ENCODE assay signal across 29 mouse cellular contexts in the genomic region with DNA sequence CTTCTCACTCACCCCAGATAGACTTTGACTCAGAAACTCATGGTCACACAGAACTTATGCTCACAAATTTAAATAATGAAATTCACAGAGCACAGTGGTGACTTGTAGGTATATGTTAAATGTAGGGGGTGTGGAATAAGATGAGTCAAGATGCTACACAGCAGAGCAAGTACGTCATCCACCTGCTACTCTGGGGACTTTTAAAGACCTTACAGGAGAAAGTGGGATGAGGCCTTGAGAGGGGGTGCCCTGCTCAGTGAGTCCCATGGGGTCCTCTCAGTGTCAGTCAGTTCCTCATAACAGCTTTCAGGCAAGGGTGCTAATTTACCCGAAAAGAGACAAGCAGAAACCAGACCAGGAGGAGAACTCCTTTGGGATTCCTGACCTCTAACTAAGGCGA. TPM values are rescaled to one million over a fixed set of nuclear protein-coding genes. Genes with fewer than 3 reads are reported as not detected.
"Had no signal": no experiment of that assay in that cellular context is flagged by ENCODE, and none has a peak within 500 bp of the region (broad histone marks: within the 10 kb centered on the region; RNA-seq: fewer than 3 reads in every experiment).

No protein-coding gene starts in this region.

- H3K4me2 ChIP-seq: embryonic facial prominence, embryonic 12.5 days; embryonic facial prominence, embryonic 13.5 days; embryonic facial prominence, embryonic 15.5 days; forebrain, embryonic 12.5 days; forebrain, embryonic 13.5 days; forebrain, embryonic 15.5 days had no signal

- DNase-seq: cerebellum, postnatal 10 days; cerebellum, postnatal 14 days; cerebellum, postnatal 25 days; cerebellum, postnatal 36 days; embryo, embryonic 11 days; forebrain, postnatal 0 days; gastrocnemius, adult 2 months; gastrocnemius, postnatal 10 days; gastrocnemius, postnatal 14 days; gastrocnemius, postnatal 25 days; gastrocnemius, postnatal 36 days; heart, adult 11 months; heart, adult 18-20 months; heart, adult 2 months had no signal

- ATAC-seq: forebrain, embryonic 13.5 days; forebrain, embryonic 14.5 days; forebrain, embryonic 15.5 days; forebrain, embryonic 16.5 days; forebrain, postnatal 0 days had no signal

- H3K9me3 ChIP-seq: embryonic facial prominence, embryonic 10.5 days; embryonic facial prominence, embryonic 12.5 days; embryonic facial prominence, embryonic 13.5 days; embryonic facial prominence, embryonic 15.5 days; forebrain, embryonic 10.5 days; forebrain, embryonic 12.5 days; forebrain, embryonic 13.5 days; forebrain, embryonic 15.5 days; heart, embryonic 10.5 days had no signal

- H3K4me1 ChIP-seq: embryonic facial prominence, embryonic 12.5 days; embryonic facial prominence, embryonic 13.5 days; embryonic facial prominence, embryonic 15.5 days; forebrain, embryonic 12.5 days; heart, embryonic 10.5 days had no signal

- H3K9ac ChIP-seq: embryonic facial prominence, embryonic 12.5 days; embryonic facial prominence, embryonic 13.5 days; embryonic facial prominence, embryonic 15.5 days; forebrain, embryonic 12.5 days; forebrain, embryonic 13.5 days; forebrain, embryonic 15.5 days; forebrain, postnatal 0 days had no signal

- H3K27ac ChIP-seq: embryonic facial prominence, embryonic 10.5 days; embryonic facial prominence, embryonic 12.5 days; embryonic facial prominence, embryonic 13.5 days; embryonic facial prominence, embryonic 15.5 days; forebrain, embryonic 10.5 days; forebrain, embryonic 12.5 days; forebrain, embryonic 13.5 days; forebrain, embryonic 15.5 days; gastrocnemius, adult 2 months; heart, adult 2 months; heart, embryonic 10.5 days had no signal

- H3K27me3 ChIP-seq: embryonic facial prominence, embryonic 12.5 days; embryonic facial prominence, embryonic 13.5 days; embryonic facial prominence, embryonic 15.5 days; forebrain, embryonic 12.5 days; forebrain, embryonic 13.5 days; forebrain, embryonic 15.5 days had no signal

- H3K36me3 ChIP-seq: embryonic facial prominence, embryonic 10.5 days; embryonic facial prominence, embryonic 12.5 days; embryonic facial prominence, embryonic 13.5 days; embryonic facial prominence, embryonic 15.5 days; forebrain, embryonic 10.5 days; forebrain, embryonic 12.5 days; forebrain, embryonic 15.5 days; heart, embryonic 10.5 days had no signal

- H3K4me3 ChIP-seq: embryonic facial prominence, embryonic 10.5 days; embryonic facial prominence, embryonic 12.5 days; embryonic facial prominence, embryonic 13.5 days; embryonic facial prominence, embryonic 15.5 days; erythroblast, embryonic 14.5 days; forebrain, embryonic 10.5 days; forebrain, embryonic 12.5 days; forebrain, embryonic 13.5 days; forebrain, embryonic 15.5 days; gastrocnemius, adult 2 months; heart, adult 2 months; heart, embryonic 10.5 days had no signal

RNA-seq across cellular contexts. Expression of a gene that starts 30.4 kb away (rescaled TPM):
- total RNA-seq: forebrain, postnatal 0 days; gastrocnemius, adult 18-20 months; gastrocnemius, adult 2 months; gastrocnemius, postnatal 10 days; gastrocnemius, postnatal 14 days; gastrocnemius, postnatal 25 days; gastrocnemius, postnatal 36 days; gastrocnemius, postnatal 4 days; granulocyte monocyte progenitor cell, adult 5-6 weeks had no signal
- polyA plus RNA-seq: erythroblast, embryonic 14.5 days; forebrain, postnatal 0 days had no signal
